Mouse (Mus musculus) heart, adult 18-20 months (tissue): ENCODE data around the gene Cd9. TPM values are rescaled to one million over a fixed set of nuclear protein-coding genes. Genes with fewer than 3 reads are reported as not detected.
A peak's percentile ranks its signal among the peaks of the same experiment; 100 is the strongest.

Experiments used
- DNase-seq, 2 experiments: peaks; one replicate each; pipeline ENCODE4 v3.0.0; 2021 to 2022; ENCODE audit warnings: mixed read lengths in 1 of 2
- long read RNA-seq, 2 experiments: library from polyadenylated mRNA; stranded (forward); transcript quantifications; one replicate each; pipeline ENCODE4 v2.0.0; 2021
- total RNA-seq, 2 experiments: library from RNA; stranded (reverse); gene quantifications; 2 replicates each; pipeline ENCODE4 v1.2.3; 2021

Gene Cd9
- total RNA-seq = 10 to 100 TPM; 49.9 to 50.4 TPM
- long read RNA-seq, experiment 1, transcript Cd9-201 (8 exons, 1,228 nt) = major isoform, 33 of 35 reads
- long read RNA-seq, experiment 1, partial matches to known transcripts = 1 of 35 reads
- long read RNA-seq, experiment 1, other reads (novel, unspliced or antisense) = 1 of 35 reads
- long read RNA-seq, experiment 2, transcript Cd9-201 (8 exons, 1,228 nt) = major isoform, 28 of 29 reads
- long read RNA-seq, experiment 2, partial matches to known transcripts = 1 of 29 reads
- long read RNA-seq, experiment 2, other reads (novel, unspliced or antisense) = 0 of 29 reads

- DNase-seq = peak; percentile 80 to 83
Observed at GRCm38 (mm10) chr6:125494092-125494871, at the start of gene Cd9. Cd9 (minus strand) TSS chr6:125494791.

DNA sequence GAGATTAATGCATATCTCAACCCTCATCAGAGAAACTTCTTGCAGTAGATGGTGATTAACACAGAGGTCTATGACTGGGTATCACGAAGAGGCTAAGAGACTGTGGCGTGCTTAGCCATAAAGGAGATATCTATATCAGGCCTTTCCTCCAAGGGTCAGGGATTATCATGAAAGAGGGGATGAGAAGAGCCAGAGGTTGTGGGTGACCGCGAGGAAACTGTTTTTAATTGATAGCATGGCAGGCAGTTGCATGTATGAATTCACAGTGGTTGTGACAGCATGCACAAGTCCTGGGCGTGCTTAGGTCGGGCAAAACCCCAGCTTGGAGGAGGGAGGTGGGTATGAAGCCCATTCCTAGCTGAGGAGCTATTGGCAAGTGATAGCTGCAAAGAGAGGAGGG lies 46.7 kb upstream of the Cd9 start:
- no peak for DNase-seq

DNA sequence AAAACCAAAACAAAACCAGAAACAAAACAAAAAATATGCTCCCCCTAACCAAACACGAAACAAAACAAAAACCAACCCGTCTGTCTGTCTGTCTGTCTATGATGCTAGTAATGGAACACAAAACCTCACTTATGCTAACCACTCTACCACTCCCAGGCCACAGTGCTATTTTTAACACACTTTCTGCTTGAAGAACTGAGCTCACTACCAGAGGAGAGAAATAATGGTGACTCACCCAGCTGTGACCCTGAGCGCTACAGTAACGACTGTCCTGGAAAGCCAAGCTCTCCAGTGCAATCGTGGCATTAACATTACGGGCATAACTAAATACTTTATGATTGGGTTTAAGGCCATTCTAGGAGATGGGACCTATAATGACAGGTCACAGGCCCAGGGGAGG lies 46.2 kb upstream of the Cd9 start:
- DNase-seq = no peak

- DNase-seq = no peak
Observed at GRCm38 (mm10) chr6:125540199-125540598, 45.6 kb upstream of the Cd9 start.

GRCm38 (mm10) chr6:125539423-125539822 lies 44.8 kb upstream of the Cd9 start:
- DNase-seq = no peak

- DNase-seq = no peak
Observed at GRCm38 (mm10) chr6:125538469-125538868, 43.9 kb upstream of the Cd9 start.

GRCm38 (mm10) chr6:125534990-125535389 lies 40.4 kb upstream of the Cd9 start:
- DNase-seq = peak in 1 of 2 experiments; percentile 40

DNA sequence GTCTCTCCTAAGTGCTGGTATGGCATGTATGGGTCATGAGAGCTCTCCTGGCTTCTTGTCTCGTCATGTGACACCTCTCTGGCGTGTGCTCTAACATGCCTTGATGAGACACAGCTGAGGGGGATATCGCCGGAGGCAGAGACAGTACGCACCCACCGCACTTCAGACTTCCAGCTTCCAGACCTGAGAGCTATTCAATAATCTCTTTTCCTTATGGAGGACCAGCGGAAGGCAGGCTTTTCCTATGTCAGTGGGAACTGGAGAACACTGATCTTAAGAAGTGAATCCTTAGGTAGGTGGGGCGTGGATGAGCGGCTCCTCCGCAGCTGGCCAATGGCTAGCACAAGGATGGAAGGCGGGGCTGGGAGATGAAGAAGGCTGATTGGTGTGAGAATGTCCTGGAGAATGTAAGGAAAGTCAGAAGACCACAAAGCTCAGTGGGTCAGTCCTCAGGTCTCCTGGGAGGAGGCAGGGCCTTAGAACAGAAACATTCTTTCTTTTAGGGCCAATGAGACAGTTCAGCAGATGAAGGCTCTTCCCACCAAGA lies 38.6 kb upstream of the Cd9 start:
- peak in 1 of 2 experiments; percentile 33 for DNase-seq

DNA sequence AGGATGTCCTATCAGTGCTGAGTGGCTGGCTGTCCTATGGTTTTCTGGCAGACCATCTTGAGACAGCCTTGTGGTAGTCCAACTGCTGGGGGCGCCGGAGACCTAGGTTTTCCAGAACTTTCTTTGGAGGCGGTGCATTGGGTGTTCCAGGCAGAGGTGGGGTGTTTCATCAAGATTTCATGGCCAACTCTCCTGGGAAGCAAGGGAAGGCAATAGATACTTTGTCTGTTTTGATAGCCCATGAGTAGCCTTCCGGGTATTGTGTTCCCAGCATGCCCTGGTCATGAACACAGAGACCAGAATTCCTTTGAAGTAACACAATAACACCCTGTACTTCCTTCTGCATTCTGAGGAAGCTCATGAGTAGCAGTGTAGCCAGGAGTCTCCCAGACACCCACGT lies 34.9 kb upstream of the Cd9 start:
- DNase-seq = peak; percentile 75 to 88

GRCm38 (mm10) chr6:125528614-125529200 lies 34.1 kb upstream of the Cd9 start:
- DNase-seq = no peak

GRCm38 (mm10) chr6:125526066-125526465 lies 31.5 kb upstream of the Cd9 start:
- no peak for DNase-seq

- no peak for DNase-seq
Observed at GRCm38 (mm10) chr6:125524027-125524426, 29.4 kb upstream of the Cd9 start.

DNA sequence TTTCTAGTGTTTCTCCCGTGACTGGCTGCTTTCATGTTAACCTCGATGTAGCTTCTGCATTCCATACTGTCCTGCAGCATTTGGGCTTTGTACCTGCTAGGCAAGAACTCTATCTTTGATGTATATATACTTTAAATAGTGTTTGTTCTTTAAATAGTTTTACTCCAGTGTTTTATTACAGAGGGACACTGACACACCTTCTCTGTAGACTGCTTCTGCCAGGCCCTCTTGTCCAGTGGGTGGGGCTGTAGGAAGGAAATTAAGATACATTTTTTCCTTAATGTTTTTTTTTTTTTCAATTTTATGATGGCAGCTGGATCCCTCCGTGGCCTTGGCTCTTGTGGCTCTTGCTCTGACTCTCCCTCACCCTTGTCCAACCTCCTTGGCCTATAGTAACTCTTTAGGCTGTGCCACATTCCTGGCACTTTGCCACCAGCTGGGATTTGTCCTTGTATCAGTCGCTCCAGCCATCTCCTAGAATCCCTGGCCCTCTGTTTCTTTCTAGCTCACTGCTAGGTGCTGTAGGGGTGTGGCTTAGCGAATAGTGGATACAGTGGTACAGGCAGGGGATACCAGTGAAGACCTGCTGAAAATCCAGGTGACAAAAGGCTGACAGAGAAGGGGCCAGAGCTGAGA lies 27.1 kb upstream of the Cd9 start:
- DNase-seq = no peak

DNA sequence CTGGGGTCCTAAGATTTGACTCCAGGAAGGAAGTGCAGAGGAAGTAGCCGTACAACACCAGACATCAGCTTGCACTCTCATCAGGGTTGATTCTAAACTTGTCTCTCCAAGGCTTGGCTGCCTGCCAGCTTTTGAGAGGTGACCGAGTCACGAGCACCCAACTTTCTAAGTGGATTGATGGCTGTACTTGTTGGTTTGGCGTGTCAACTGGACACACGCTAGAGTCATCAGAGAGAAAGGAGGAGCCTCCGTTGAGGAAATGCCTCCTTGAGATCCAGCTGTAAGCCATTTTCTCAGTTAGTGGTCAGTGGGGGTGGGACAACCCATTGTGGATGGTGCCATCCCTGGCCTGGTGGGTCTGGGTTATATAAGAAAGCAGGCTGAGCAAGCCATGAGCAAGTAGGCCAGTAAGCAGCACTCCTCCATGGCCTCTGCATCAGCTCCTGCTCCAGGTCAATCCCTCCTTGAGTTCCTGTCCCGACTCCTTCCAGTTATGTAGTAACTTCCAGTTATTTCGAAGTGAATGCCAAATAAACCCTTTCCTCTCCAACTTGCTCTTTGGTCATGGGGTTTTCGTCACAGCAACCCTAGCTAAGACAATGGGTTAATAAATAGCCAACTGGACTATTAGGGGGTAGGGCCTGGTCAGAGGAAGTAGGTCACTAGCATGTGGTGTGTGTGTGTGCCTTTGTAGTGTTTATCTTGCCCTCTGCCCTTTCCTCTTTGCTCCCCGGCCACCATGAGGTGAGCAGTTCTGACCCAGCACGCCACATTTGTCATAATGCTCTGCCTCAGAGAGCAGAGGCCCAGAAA lies 21.1 kb upstream of the Cd9 start:
- DNase-seq = peak; percentile 84 to 88

GRCm38 (mm10) chr6:125512950-125513596 lies 18.5 kb upstream of the Cd9 start:
- DNase-seq = peak; percentile 66 to 83

GRCm38 (mm10) chr6:125511196-125511595 lies 16.6 kb upstream of the Cd9 start:
- DNase-seq = no peak

GRCm38 (mm10) chr6:125510645-125511044 lies 16.1 kb upstream of the Cd9 start:
- no peak for DNase-seq

- no peak for DNase-seq
Observed at GRCm38 (mm10) chr6:125509783-125510182, 15.2 kb upstream of the Cd9 start.

DNA sequence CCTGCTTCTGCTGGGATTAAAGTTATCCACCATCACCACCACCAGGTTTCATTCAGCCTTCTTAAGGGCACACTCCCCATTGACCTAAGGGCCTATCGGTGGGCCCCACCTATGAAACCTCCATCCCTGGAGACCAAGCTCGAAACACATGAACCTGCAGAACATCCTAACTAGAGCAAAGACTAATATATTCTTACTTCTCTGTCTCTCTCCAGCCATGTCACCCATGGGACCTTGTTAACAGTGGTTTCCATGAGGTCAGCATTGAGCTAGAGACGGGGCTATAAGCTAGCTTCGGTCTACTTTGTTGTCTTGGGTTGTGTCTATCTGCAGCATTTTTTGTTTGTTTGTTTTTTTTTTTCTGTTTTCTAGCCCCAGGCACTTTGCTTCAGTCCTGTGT lies 11.8 kb upstream of the Cd9 start:
- DNase-seq = no peak

- no peak for DNase-seq
Observed at GRCm38 (mm10) chr6:125504622-125505355, 10.2 kb upstream of the Cd9 start.
